Mouse (Mus musculus): ENCODE measurements around the gene Nek7.

The Nek7 gene

GRCm38 (mm10) chr1:138507446-138508043 lies 112.4 kb downstream of the Nek7 start:
- no peak for DNase-seq (ENCODE audit: low spot score)

- no peak for DNase-seq (ENCODE audit: low spot score)
Measured at GRCm38 (mm10) chr1:138507014-138507413, 112.9 kb downstream of the Nek7 start.

- no peak for DNase-seq (ENCODE audit: low spot score)
Measured at GRCm38 (mm10) chr1:138504228-138504627, 115.7 kb downstream of the Nek7 start.

GRCm38 (mm10) chr1:138500691-138501090 lies 119.2 kb downstream of the Nek7 start:
- DNase-seq (ENCODE audit: low spot score), result no peak

- no peak for DNase-seq (ENCODE audit: low spot score)
Measured at GRCm38 (mm10) chr1:138500155-138500554, 119.8 kb downstream of the Nek7 start.

GRCm38 (mm10) chr1:138499461-138499860 lies 120.5 kb downstream of the Nek7 start:
- no peak for DNase-seq (ENCODE audit: low spot score)

GRCm38 (mm10) chr1:138491382-138492097 lies 128.4 kb downstream of the Nek7 start:
- DNase-seq (ENCODE audit: low spot score), result no peak

- no peak for DNase-seq (ENCODE audit: low spot score)
Measured at GRCm38 (mm10) chr1:138487569-138487968, 132.4 kb downstream of the Nek7 start.

- no peak for DNase-seq (ENCODE audit: low spot score)
Measured at GRCm38 (mm10) chr1:138480694-138481093, 139.2 kb downstream of the Nek7 start.

- DNase-seq (ENCODE audit: low spot score), result no peak
Measured at GRCm38 (mm10) chr1:138465352-138465751, 154.6 kb downstream of the Nek7 start.

GRCm38 (mm10) chr1:138461425-138461824 lies 158.5 kb downstream of the Nek7 start:
- DNase-seq (ENCODE audit: low spot score), result no peak

- DNase-seq (ENCODE audit: low spot score), result no peak
Measured at GRCm38 (mm10) chr1:138449476-138449851, 170.5 kb downstream of the Nek7 start.

GRCm38 (mm10) chr1:138448635-138449475 lies 171.1 kb downstream of the Nek7 start:
- no peak for DNase-seq (ENCODE audit: low spot score)

- no peak for DNase-seq (ENCODE audit: low spot score)
Measured at GRCm38 (mm10) chr1:138446846-138447245, 173.1 kb downstream of the Nek7 start.
